ENCODE assay signal across 8 mouse cellular contexts in the genomic region with DNA sequence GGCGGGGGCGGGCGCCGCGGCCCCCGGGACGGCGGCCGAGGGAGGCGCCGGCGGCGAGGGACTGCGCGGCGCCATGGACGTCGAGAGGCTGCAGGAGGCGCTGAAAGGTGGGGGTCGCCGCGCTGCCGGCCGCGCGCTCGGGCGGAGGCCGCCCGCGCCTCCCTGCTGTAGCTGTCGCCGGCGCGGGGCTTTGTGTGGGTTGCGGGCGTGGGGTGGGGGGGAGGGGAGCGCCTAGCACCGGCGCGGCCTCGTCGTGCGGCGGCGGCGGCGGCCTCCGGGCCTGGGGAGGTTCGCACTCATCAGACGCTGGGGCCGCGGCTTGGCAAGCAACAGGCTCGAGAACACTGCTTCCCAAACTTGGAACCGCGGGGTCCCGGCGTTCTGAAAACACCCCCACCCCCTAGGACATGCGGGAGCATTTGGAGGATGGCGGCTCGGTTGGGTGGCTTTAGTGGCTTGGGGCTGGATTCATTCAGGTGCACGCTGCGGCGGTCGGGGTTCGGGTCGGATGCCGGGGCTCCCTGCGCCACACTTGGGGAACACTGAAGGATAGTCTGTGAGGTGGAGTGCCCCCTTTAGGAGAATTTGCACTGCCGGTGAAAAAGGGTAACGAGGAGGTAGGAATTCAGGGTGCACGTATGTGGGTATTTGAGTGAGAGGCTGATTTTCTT. TPM values are rescaled to one million over a fixed set of nuclear protein-coding genes. Genes with fewer than 3 reads are reported as not detected.
DNase-seq lines count a peak whose midpoint lies in the region; ATAC-seq and TF ChIP-seq lines count a peak whose summit lies in the region.

No protein-coding gene starts in this region.

- H3K27ac ChIP-seq in hindbrain, embryonic 12.5 days, result peak overlapping the region; percentile 93

- H3K27me3 ChIP-seq in Patski, result no peaks in the 10 kb centered on the region
- no peaks in the 10 kb centered on the region for H3K27me3 ChIP-seq in hindbrain, embryonic 12.5 days

- H3K4me3 ChIP-seq in hindbrain, embryonic 12.5 days, result peak overlapping the region; percentile 90

- in situ Hi-C loops in Patski (cut with MboI; ENCODE audit: low pct_unique_long_range_greater_than_20kb), result loop anchor here (5.0 to 10.0 kb wide), 2 partner anchors 37 to 129 kb away; a partner anchor contains a TSS

- TF ChIP-seq CTCF in Patski (IDR thresholded peaks at IDR 0.05), result peak; percentile 73

- DNase-seq in Patski (ENCODE audit: low read depth, low spot score), result no peak
- peak; percentile 74 to 75 for DNase-seq in cerebellum, postnatal 10 days
- peak; percentile 43 to 58 for DNase-seq in frontal cortex, postnatal 10 days (ENCODE audit: low spot score in 2 of 2)
- DNase-seq in layer of hippocampus, postnatal 25 days (ENCODE audit: extremely low spot score in 1 of 2, low spot score in 1 of 2), result peak; percentile 48 to 52
- peak; percentile 49 for DNase-seq in lung, postnatal 14 days
- peak; percentile 59 for DNase-seq in retina, embryonic 14.5 days (ENCODE audit: low spot score)
- peak; percentile 77 for DNase-seq in thymus, postnatal 4 days

- peaks cover 24% of the 10 kb centered on the region for H3K4me1 ChIP-seq in hindbrain, embryonic 12.5 days

- CTCF ChIA-PET in Patski (lab: Charles Lee), result no interaction called here

- H3K9me3 ChIP-seq in hindbrain, embryonic 12.5 days (replicated peaks), result no peaks in the 10 kb centered on the region

- H3K4me2 ChIP-seq in hindbrain, embryonic 12.5 days (replicated peaks), result peak overlapping the region; percentile 53

- peak overlapping the region; percentile 87 for H3K9ac ChIP-seq in hindbrain, embryonic 12.5 days

- peak; percentile 57 for ATAC-seq in Patski
- peak; percentile 93 for ATAC-seq in hindbrain, embryonic 12.5 days (ENCODE audit: low FRiP score)

- WGBS in hindbrain, embryonic 12.5 days, result under 1% methylated on average over 53 of the region's 72 CpGs

- POLR2A ChIA-PET in Patski (lab: Charles Lee), result interaction anchor here (1.0 kb wide), 1 partner anchor 42 kb away, joined by 3 read pairs; no protein-coding TSS in a partner anchor

- H3K36me3 ChIP-seq in hindbrain, embryonic 12.5 days, result peaks cover 32% of the 10 kb centered on the region

RNA-seq across cellular contexts. Expression of a gene that starts 0.5 kb away (rescaled TPM):
- 119 TPM for polyA plus RNA-seq in Patski (2021)
- 27.2 and 29.1 TPM in 2 replicates for polyA plus RNA-seq in hindbrain, embryonic 12.5 days (2016; fragmentation: Nextera tagmentation; extraction: Ambion mirVana)
- 10 to 100 TPM; 73.4 to 80.7 TPM for total RNA-seq in layer of hippocampus, postnatal 25 days (2021)
